Mouse (Mus musculus) gastrocnemius, postnatal 4 days (tissue): ENCODE data around the gene 1700037H04Rik. TPM values are rescaled to one million over a fixed set of nuclear protein-coding genes. Genes with fewer than 3 reads are reported as not detected.
A peak's percentile ranks its signal among the peaks of the same experiment; 100 is the strongest.

Source experiments
- DNase-seq, 2 experiments: peaks; one replicate each; pipeline ENCODE4 v3.0.0; 2021 to 2022; ENCODE audit warnings: low spot score in 2 of 2, mixed read lengths in 2 of 2
- total RNA-seq, 2 experiments: library from RNA; stranded (reverse); gene quantifications; 2 replicates each; pipeline ENCODE4 v1.2.3; 2021

1700037H04Rik gene
- total RNA-seq, 2 experiments from 2014 or later, result 11.7 to 14.5 TPM

DNA sequence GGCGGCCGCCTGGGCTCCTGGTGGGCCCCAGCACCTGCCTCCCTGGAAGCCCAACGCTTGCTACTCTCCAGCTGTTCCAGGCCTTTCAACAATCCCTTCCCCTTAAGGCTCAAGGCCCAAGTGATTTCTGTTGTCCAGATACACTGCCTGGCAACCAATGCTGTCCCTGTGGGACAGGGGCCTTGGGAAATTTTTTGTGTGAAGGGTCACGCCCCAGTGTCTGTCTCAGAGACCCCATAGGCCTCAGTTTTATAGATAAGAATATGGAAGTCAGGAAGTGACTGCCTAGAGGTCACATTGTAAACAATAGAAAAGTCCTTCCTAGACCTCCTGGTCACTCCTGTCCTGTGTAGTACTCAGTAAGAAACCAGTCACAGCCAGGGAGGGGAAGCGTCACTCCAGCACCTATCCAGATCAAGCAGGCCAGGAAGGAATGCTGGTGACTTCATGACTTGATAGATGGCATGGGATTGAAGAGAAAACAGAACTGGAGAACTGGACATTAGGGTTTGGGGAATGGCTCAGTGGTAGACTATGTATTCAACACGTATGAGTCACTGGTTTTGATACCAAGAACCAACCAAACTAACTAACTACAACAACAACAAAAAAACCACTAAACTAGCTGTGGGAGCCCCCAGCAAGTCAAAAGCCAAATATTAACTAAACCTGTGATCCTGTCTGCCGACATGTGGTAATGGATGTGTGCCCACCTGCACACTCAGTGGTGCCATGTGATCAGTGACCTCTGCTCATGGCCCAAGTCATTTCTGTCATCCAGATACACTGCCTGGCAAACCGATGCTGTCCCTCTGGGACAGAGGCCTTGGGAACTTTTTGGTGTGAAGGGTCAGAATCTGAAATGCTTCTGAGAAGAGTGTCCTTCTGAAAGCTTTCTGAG is 11.3 kb downstream of the 1700037H04Rik start:
- DNase-seq, result no peak

GRCm38 (mm10) chr2:131147043-131147365 is 12.9 kb downstream of the 1700037H04Rik start:
- no peak for DNase-seq

DNA sequence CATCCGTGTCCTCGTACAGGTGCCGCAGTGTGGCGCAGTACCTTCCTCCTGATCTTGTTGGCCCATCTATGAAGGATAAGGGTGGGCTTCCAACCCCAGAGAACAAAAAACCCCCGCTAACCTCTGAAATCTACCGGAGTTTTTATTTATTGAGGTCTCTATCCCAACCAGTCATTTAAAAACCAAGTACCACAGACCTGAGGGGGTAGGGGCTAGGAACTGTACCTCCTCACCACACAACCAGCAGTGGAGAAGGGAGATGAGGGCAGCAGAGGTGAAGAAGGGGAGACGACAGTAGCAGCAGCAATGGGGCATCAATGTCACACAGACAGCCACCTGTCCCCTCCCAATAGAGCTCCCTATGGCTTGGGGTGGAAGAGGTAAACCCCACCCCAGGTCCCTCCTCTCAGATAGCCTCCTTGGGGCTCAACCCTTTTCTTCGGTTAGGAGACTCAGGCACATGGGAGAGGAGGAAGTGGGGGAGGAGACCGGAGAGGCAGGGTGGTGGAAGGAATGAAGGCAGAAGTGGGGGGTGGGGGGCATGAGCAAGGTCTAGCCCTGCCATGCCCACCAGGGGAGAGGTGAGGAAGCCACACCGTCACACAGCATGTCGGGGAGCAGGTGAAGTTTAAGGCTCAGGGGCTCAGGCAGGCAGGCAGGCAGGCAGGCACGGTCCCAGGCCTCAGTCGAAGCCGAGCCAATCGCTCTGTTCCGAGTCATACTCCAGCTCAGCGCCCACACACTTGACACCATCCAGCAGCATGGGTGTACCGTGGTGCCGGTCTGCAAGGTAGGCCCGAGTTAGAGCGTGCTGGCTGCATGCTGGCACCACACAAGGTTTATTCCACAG is 13.5 kb downstream of the 1700037H04Rik start:
- no peak for DNase-seq

DNA sequence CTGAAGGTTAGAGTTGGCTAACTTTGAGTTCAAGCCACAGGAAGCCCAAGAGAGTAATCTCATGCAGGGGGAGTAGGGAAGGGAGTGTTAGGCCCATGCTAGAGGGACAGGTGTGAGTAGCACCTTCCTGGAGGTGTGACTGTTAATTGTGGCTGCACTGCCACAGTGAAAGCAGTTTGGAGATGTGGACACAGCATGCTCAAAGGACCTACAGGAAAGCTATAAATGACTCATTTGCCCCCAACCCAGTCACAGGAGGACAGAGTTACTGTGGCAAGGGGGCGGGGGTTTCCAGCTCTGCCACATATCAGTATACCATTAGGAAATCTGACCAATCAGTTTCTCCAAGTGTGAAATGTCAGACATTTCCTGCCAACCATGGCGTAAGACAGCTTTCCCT is 14.3 kb downstream of the 1700037H04Rik start:
- no peak for DNase-seq

DNA sequence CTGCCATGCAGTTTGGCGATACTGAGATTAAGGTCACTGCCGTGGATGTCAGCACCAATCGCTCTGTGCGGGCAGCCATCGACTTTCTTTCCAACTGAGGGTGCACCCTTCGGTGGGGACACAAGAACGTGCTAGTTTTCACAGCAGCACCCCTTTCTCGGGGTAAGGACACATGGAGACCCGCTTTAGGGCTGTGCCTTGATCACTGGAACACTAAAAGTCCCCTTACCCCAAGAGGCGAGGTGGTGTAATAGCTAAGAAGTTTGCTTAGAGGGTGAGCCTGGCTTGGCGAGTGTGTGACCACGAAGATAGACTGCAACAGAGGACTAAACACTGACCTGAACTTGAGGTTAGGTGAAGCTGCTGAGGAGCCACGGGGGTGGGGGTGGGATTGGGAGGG is 14.8 kb downstream of the 1700037H04Rik start:
- no peak for DNase-seq

DNA sequence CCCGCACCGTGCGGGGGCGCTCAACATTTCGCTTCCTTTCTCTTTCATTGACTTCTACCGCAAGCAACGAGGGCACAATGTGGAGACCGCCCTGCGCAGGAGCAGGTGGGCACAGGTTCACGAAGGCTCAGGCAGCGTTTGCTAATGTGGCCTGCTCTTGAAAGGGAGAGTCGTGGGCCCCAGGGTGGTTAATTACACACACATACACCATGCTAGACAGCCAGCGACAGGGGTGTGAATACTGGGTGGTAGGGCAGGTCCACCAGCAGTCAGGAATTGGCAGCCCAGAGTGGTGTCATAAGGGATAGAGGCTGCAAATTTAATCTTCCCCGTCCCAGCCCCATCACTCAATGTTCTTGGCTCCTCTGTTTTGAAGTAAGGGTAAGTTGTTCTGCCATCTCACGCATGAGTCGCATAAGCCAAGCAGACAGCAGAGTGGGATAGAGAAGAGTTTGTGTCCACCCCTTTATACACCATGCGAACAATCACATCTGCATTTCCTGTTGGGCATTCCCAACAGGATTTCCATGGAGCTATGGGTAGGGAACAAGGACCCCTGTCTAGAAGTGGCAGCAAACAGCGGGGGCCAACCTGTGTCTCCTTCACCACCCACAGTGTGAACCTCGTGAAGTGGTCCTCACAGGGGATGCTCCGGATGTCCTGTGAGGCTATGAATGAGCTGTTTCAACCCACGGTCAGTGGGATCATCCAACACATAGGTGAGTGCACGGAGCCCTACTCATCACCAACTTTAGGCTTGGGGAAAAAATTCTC is 16.7 kb downstream of the 1700037H04Rik start:
- no peak for DNase-seq

- peak; percentile 83 to 90 for DNase-seq
These were observed 17.3 kb downstream of the 1700037H04Rik start for GRCm38 (mm10) chr2:131142592-131142991.

GRCm38 (mm10) chr2:131141336-131141986 is 18.4 kb downstream of the 1700037H04Rik start:
- DNase-seq, result no peak

- peak in 1 of 2 experiments; percentile 9 for DNase-seq
These were observed 19.4 kb downstream of the 1700037H04Rik start for GRCm38 (mm10) chr2:131140533-131140905.

GRCm38 (mm10) chr2:131139886-131140532 is 19.9 kb downstream of the 1700037H04Rik start:
- DNase-seq, result peak in 1 of 2 experiments; percentile 15

GRCm38 (mm10) chr2:131139287-131139686 is 20.6 kb downstream of the 1700037H04Rik start:
- DNase-seq, result peak in 1 of 2 experiments; percentile 15

GRCm38 (mm10) chr2:131138760-131139159 is 21.1 kb downstream of the 1700037H04Rik start:
- DNase-seq, result peak in 1 of 2 experiments; percentile 12

GRCm38 (mm10) chr2:131138296-131138695 is 21.6 kb downstream of the 1700037H04Rik start:
- peak in 1 of 2 experiments; percentile 11 for DNase-seq

- no peak for DNase-seq
These were observed 24.3 kb downstream of the 1700037H04Rik start for GRCm38 (mm10) chr2:131135521-131136139.

DNA sequence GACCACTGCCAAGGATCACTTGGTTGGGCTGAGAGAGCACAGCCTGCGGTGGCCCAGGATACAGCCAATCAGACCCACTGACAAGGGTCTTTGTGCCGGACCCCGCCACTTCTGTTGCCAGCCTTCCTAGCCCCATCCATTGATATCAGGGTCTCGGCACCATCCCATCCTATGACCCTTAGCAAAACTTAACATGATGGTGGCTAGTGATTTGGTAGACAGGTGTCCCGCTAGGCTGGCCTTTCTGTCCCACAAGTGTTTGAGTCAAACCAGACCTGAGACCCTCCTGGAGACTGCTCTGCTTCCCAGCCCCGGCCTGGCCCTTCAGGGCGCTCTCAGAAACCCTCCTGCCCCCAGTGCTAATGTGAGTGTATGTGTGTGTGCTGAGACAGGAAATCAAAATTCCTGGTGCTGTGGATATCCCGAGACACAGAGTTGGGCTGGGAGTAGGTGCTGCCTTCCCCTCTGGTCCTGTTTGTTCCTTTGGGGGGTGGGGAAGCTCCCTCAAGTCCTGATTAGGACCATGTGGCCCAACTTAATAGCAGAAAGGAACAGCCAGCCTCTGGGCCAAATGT is 25.0 kb downstream of the 1700037H04Rik start:
- DNase-seq, result no peak

DNA sequence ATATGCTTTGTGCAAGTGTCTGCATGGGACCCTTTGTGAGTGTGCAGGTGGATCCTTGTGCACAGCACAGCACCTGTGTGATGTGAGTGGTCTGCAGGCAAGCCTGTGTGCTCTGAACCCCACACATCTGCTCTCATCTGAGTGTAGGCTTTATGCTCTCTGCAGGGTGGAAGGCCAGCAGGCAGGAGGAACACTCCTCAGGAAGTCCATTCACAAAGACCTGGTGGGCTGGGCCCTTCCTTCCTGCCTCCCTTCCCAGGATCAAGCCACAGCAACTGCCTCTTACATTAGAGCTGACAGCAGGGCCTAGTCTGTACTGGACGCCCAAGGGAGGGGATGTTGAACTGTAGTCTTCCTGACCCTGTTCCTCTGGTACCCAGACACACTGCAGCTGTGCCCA is 25.5 kb downstream of the 1700037H04Rik start:
- DNase-seq, result no peak

DNA sequence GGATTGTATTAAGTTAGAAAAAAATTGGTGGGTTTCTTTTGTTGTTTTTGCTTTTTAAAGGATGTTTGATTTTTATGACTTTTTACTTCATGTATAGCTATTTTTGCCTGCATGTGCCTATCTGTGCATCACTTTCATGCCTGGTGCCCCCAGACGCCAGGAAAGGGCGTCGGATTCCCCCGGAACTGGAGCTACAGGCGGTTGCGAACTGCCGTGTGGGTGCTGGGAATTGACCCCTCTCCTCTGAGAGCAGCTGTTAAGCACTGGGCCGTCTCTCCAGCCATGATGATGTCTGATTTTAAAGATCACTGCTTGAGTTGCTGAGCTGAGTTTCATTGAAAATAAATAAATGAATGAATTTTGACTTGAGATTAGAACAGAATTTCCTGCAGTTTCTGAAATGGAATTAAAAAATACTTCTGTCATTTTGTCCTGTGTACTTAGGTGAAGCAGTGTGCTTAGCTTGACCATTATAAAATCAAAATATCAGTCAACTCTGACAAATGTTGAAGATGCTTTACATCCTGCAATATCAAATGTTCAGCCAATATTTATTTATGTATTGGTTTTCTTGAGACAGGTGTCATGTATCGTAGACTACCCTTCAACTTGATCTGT is 26.8 kb downstream of the 1700037H04Rik start, which contains the start of gene Gm11037:
TSS of gene Gm11037 (plus strand) at position 568 of the 618 bp plus-strand sequence.
- peak in 1 of 2 experiments; percentile 5 for DNase-seq

- DNase-seq, result peak in 1 of 2 experiments; percentile 9
These were observed 27.6 kb downstream of the 1700037H04Rik start for GRCm38 (mm10) chr2:131132111-131132888.
